Comparison of ENCODE assay signal across 1 mouse cellular context in genomic region chr1:82725875-82726185, GRCm38 (mm10).
TF ChIP-seq lines count a peak whose summit lies in the region.

No protein-coding gene starts in this region.

TF ChIP-seq in MEL, 35 proteins besides CTCF, POLR2A, EP300 and RAD21 (continued from another document):
- TF ChIP-seq ETS1 (IDR thresholded peaks at IDR 0.05; ENCODE audit: low read depth, low read length) (peak; percentile 44), USF1 (IDR thresholded peaks at IDR 0.05; ENCODE audit: low read depth, low read length) (0 out of 2 replicates have a peak, but pooled peaks have one; percentile 4), MXI1 (IDR thresholded peaks at IDR 0.05; ENCODE audit: low read depth, low read length) (peak; percentile 52), RCOR1 (IDR thresholded peaks at IDR 0.05; ENCODE audit: low read depth, low read length) (0 out of 2 replicates have a peak, but pooled peaks have one; percentile 27), POLR2AphosphoS5 (IDR thresholded peaks at IDR 0.05; ENCODE audit: borderline replicate concordance, low read depth, low read length) (no peak), BHLHE40 (IDR thresholded peaks at IDR 0.05; ENCODE audit: borderline replicate concordance, low read depth, low read length) (no peak)
